Mouse (Mus musculus) neutrophil, adult 5-6 weeks (primary cell): ENCODE measurements around the gene Slc4a8. TPM values are rescaled to one million over a fixed set of nuclear protein-coding genes. Genes with fewer than 3 reads are reported as not detected.

Experiments used
- ATAC-seq: fragments of 151-379, 151-347 bp; 2 replicates; pipeline ENCODE4 v1.8.0; 2017; ENCODE audit warnings: mild to moderate bottlenecking, moderate TSS enrichment; ENCODE audit not compliant: insufficient number of reproducible peaks, poor library complexity, low FRiP score, severe bottlenecking; ENCODE audit errors: extremely low read depth
- total RNA-seq: library from RNA; stranded (forward); fragments of 200-1000 nt; gene quantifications from 2 replicates; pipeline ENCODE4 v1.2.3, GENCODE M21; 2017

Gene Slc4a8
- total RNA-seq, 1 experiment from 2014 or later: 5.6 TPM

DNA sequence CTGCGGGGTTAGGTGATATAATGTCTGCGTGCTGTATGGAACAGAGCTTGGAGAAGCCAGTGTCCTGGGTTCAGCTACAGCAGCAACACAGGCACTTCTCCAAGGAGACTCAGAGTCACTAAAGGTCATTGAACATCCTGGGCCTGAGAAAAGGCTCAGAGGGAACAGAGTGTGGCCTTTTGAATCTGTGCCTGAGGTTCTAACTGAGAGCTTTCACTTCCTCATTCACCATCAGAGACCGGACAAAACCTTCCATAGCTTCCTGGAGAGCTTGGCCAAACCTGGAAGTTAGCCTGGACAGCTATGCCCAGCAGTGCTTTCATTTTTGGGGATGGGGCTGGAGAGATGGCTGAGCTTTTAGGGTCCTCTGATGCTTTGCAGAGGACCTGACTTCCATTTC lies 23.9 kb upstream of the Slc4a8 start:
- peak; percentile 37; the same call in 1 of the 2 replicates for ATAC-seq

- ATAC-seq: 0 out of 2 replicates have a peak, but pooled peaks have one; percentile 18
These were observed 23.2 kb upstream of the Slc4a8 start for GRCm38 (mm10) chr15:100738351-100738781.

- no peak for ATAC-seq
These were observed 22.1 kb upstream of the Slc4a8 start for GRCm38 (mm10) chr15:100739442-100739841.

GRCm38 (mm10) chr15:100743238-100743637 lies 18.3 kb upstream of the Slc4a8 start:
- peak; percentile 56; the same call in 1 of the 2 replicates for ATAC-seq

DNA sequence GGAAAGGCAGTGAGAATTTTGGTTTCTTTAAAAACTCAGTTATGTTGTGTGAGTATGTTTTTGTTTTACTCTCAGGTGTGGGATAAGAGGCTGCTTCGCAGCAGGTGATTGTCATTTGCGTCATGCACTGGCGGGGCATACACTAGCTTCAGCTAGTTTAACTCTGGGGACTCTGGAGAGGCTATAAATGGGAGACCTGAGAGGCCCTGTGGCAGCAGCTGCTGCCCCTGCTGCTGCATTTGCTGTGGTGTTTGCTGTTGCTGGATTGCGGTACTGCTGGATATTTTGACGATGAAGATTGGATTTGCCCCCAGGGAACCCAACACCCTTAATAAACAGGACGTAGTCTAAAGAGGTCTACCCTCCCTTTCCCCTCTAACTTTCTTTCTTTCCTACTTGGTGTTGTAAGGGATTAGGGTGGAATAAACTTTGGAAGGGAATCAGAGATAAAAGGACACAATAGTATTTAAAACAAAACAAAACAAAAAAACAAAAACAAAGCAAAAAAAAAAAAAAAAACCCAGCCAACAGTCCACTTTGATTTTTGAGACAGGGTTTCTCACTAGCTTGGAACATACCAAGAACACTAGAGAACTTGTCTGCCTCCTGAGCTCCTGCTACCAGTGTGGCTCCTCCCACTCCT lies 14.9 kb upstream of the Slc4a8 start:
- ATAC-seq: no peak

- ATAC-seq: no peak
These were observed 14.2 kb upstream of the Slc4a8 start for GRCm38 (mm10) chr15:100747121-100747963.

DNA sequence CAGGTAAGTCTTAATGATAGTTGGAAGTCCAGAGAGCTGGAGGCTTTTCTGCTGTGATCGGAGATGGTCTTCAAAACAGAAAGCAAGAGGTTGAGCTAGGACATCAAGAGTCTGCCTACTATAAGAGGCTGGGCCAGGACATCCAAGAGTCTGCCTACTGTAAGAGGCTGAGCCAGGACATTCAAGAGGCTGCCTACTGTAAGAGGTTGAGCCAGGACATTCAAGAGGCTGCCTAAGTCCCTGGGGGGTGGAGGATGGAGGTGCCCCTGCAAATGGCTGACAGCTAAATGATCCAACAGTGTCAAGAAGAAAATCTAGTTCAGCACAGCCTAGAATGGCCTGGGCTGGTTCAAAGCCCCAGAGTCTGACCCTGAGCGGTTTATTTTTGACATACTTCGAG lies 13.0 kb upstream of the Slc4a8 start:
- no peak for ATAC-seq

DNA sequence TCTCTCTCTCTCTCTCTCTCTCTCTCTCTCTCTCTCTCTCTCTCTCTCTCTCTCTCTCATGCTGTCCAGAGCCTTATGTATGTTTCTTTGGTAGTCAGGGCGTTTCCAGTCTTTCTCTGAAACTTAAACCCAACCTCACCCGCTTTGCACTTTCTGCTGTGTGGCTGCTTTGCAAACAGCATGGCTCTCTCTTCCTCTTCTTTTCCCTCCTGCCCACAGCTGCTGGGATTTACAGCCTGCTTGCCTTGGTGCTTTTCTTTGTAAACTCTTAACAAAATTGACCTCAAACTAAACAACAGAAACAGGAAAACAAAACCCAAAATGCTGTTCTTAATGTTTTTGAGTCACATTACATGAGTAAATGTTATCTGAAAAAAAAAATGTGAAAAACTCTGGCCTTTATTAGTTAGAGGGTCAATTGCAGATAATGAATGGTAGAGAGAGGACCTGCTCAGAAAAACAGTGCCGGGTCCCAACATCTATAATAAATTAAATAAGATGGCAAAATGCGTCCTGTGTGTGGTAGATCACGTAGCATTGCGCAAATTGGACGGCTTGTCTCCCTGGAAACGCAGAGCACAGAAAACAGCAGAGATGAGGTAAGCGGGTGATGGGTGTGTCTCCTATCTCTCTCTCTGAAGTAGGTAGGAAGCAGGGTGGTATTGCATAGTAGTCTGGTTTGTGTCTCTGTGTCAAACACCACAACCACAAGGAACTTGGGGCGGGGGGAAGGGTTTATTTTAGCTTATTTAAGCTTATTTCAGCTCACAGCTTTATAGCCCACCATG lies 11.6 kb upstream of the Slc4a8 start:
- ATAC-seq: peak; percentile 87

DNA sequence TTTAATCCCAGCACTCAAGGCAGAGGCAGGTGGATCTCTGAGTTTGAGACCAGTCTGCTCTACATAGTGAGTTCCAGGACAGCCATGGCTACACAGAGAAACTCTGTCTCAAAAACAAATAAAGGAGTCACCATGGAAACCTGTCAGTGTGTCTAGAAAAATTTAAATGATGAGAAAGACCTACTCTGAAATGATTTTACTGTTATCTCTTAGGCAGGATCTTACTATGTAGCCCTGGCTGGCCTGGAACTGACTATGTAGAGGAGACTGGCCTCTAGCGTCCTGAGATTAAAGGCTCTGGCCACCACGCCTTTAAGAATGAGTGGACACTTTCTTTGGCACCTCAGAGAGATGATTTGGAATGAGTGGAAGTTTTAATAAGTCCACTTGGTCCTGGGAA lies 9.1 kb upstream of the Slc4a8 start:
- ATAC-seq: no peak

GRCm38 (mm10) chr15:100753045-100753444 lies 8.5 kb upstream of the Slc4a8 start:
- no peak for ATAC-seq

DNA sequence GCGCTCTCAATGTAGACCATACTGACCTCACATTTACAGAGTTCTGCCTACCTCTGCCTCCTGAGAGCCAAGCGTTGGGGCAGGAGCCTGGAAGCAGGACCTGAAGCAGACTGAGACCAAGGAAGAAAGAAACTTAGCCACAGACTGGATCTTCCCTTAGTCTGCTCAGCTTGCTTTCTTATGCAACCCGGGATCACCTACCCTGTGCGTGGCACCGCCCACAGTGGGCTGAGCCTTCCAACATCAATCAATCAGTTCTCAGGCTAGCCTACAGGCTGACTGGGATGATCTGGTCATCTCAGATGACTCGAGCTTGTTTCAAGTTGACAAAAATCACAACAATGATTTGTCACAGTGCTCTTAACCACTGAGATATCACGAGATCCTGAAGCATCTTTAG lies 7.5 kb upstream of the Slc4a8 start:
- ATAC-seq: no peak

- ATAC-seq: peak; percentile 62
These were observed 6.6 kb upstream of the Slc4a8 start for GRCm38 (mm10) chr15:100754805-100755497.

DNA sequence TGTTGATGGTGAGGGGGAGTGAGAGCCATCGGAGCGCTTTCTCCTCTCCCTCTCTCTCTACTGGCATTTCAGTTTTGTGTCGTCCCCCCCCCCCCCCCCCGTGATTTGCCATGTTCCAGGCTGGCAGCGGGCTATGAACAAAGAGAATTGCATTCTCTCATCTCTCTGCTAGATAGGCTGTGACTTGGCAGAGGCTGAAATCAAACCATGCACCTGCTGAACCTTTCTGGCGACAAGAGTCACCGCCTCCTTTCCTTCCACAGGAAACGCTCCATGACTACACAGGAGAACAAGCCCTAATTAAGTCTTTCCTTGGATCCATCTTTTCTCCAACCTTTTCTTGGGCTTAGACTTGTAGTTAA lies 6.1 kb upstream of the Slc4a8 start:
- ATAC-seq: no peak

- ATAC-seq: no peak
These were observed 5.5 kb upstream of the Slc4a8 start for GRCm38 (mm10) chr15:100755881-100756624.

GRCm38 (mm10) chr15:100757527-100757978 lies 4.0 kb upstream of the Slc4a8 start:
- ATAC-seq: peak; percentile 61

DNA sequence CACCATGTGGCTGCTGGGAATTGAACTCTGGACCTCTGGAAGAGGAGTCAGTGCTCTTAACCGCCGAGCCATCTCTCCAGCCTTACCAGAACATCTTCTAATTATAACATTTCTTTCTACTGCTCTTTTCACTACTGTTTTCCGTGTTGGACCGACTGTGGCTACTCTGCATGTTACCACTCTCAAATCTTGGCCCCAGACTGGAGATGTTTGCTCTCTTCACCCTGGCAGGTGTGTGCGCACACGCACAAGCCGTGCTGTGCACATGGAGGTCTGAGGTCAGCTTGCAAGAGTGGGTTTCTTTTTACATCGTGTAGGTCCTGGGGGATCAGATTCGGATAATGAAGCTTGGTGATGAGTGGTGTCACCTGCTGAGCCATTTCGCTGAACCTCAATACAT lies 2.3 kb upstream of the Slc4a8 start:
- no peak for ATAC-seq

- ATAC-seq: peak; percentile 31; the same call in 1 of the 2 replicates
These were observed 520 bp upstream of the Slc4a8 start for GRCm38 (mm10) chr15:100761036-100761418.

- ATAC-seq: no peak
These were observed 1.1 kb downstream of the Slc4a8 start for GRCm38 (mm10) chr15:100762649-100763048.
